In genomic region chr3:90512948-90513642, GRCm38 (mm10) we compare ENCODE assay signal across 11 mouse cellular contexts. TPM values are rescaled to one million over a fixed set of nuclear protein-coding genes. Genes with fewer than 3 reads are reported as not detected.
DNase-seq lines count a peak whose midpoint lies in the region; ATAC-seq and TF ChIP-seq lines count a peak whose summit lies in the region.
"Had no signal": no experiment of that assay in that cellular context is flagged by ENCODE, and none has a peak within 500 bp of the region (broad histone marks: within the 10 kb centered on the region; RNA-seq: fewer than 3 reads in every experiment).

No protein-coding gene starts in this region.

- H3K4me1 ChIP-seq in heart, embryonic 10.5 days, result peaks cover 32% of the 10 kb centered on the region
- peaks cover 14% of the 10 kb centered on the region for H3K4me1 ChIP-seq in limb, embryonic 12.5 days (replicated peaks)
- peaks cover 25% of the 10 kb centered on the region for H3K4me1 ChIP-seq in limb, embryonic 10.5 days
- H3K4me1 ChIP-seq in brown adipose tissue, adult 24 weeks (ENCODE audit: control insufficient read depth, insufficient read depth, insufficient read length, low read length), result peaks cover 30% of the 10 kb centered on the region
- peaks cover 8 to 20% of the 10 kb centered on the region in 2 experiments for H3K4me1 ChIP-seq in liver, embryonic 14.5 days (replicated peaks; ENCODE audit: control insufficient read depth in 2 of 2, insufficient read depth in 2 of 2, low read length in 1 of 2)
- H3K4me1 ChIP-seq in midbrain, embryonic 10.5 days, result peaks cover 28% of the 10 kb centered on the region

- no peak for TF ChIP-seq CTCF in liver, embryonic 14.5 days (IDR thresholded peaks at IDR 0.05; ENCODE audit: low read depth)

- no peak overlapping the region for H3K9ac ChIP-seq in limb, embryonic 12.5 days (replicated peaks)
- H3K9ac ChIP-seq in liver, embryonic 14.5 days (replicated peaks), result no peak overlapping the region

- no peak for DNase-seq in heart, embryonic 10.5 days (ENCODE audit: low spot score)
- DNase-seq in heart, postnatal 14 days, result no peak
- DNase-seq in limb, embryonic 10.5 days (ENCODE audit: low spot score), result no peak
- no peak for DNase-seq in liver, embryonic 14.5 days (ENCODE audit: low read depth in 3 of 3, low spot score in 3 of 3)
- no peak for DNase-seq in layer of hippocampus, adult 8-10 months (ENCODE audit: low spot score in 2 of 2)
- no peak for DNase-seq in midbrain, embryonic 10.5 days (ENCODE audit: low spot score)

- no peak for TF ChIP-seq EP300 in liver, embryonic 14.5 days (IDR thresholded peaks at IDR 0.05; ENCODE audit: low read depth)

- H3K9me3 ChIP-seq in heart, embryonic 10.5 days, result no peaks in the 10 kb centered on the region
- no peaks in the 10 kb centered on the region for H3K9me3 ChIP-seq in limb, embryonic 12.5 days
- no peaks in the 10 kb centered on the region for H3K9me3 ChIP-seq in limb, embryonic 10.5 days (replicated peaks)
- H3K9me3 ChIP-seq in liver, embryonic 14.5 days (ENCODE audit: control insufficient read depth, low read length), result no peaks in the 10 kb centered on the region
- no peaks in the 10 kb centered on the region for H3K9me3 ChIP-seq in midbrain, embryonic 10.5 days (replicated peaks)

- H3K4me2 ChIP-seq in limb, embryonic 12.5 days, result 0 out of 2 replicates have a peak overlapping the region, but pooled peaks have one; percentile 74
- H3K4me2 ChIP-seq in liver, embryonic 14.5 days (ENCODE audit: low read depth), result peak overlapping the region; percentile 98

- no peaks in the 10 kb centered on the region for H3K27me3 ChIP-seq in heart, embryonic 10.5 days (ENCODE audit: insufficient read depth, poor library complexity, severe bottlenecking)
- H3K27me3 ChIP-seq in limb, embryonic 12.5 days, result peaks cover 25% of the 10 kb centered on the region
- H3K27me3 ChIP-seq in limb, embryonic 10.5 days (ENCODE audit: low read depth, poor library complexity, severe bottlenecking), result peaks cover 41% of the 10 kb centered on the region
- no peaks in the 10 kb centered on the region; the same call in 1 of the 2 replicates for H3K27me3 ChIP-seq in liver, embryonic 14.5 days (ENCODE audit: control insufficient read depth, insufficient read depth, low read length)
- H3K27me3 ChIP-seq in midbrain, embryonic 10.5 days (ENCODE audit: low read depth, poor library complexity, severe bottlenecking), result peaks cover 54% of the 10 kb centered on the region

- peaks cover 7% of the 10 kb centered on the region; the same call in 1 of the 2 replicates for H3K36me3 ChIP-seq in heart, embryonic 10.5 days
- H3K36me3 ChIP-seq in limb, embryonic 12.5 days, result 0 out of 2 replicates have a peak, but pooled peaks cover 4% of the 10 kb centered on the region
- H3K36me3 ChIP-seq in limb, embryonic 10.5 days, result peaks cover 3% of the 10 kb centered on the region; the same call in 1 of the 2 replicates
- no peaks in the 10 kb centered on the region for H3K36me3 ChIP-seq in liver, embryonic 14.5 days (replicated peaks; ENCODE audit: control insufficient read depth, insufficient read depth, low read depth)
- no peaks in the 10 kb centered on the region for H3K36me3 ChIP-seq in midbrain, embryonic 10.5 days

- peak overlapping the region; percentile 89; the same call in 1 of the 2 replicates for H3K27ac ChIP-seq in heart, embryonic 10.5 days
- no peak overlapping the region for H3K27ac ChIP-seq in limb, embryonic 12.5 days
- no peak overlapping the region for H3K27ac ChIP-seq in limb, embryonic 10.5 days
- peak overlapping the region; percentile 95 for H3K27ac ChIP-seq in brown adipose tissue, adult 24 weeks (replicated peaks; ENCODE audit: low read depth, low read length)
- no peak overlapping the region for H3K27ac ChIP-seq in liver, embryonic 14.5 days
- H3K27ac ChIP-seq in midbrain, embryonic 10.5 days (replicated peaks), result no peak overlapping the region

- 62% methylated on average over 9 of the region's 9 CpGs for WGBS in heart, embryonic 10.5 days
- WGBS in limb, embryonic 12.5 days, result 77% methylated on average over 9 of the region's 9 CpGs
- 70% methylated on average over 9 of the region's 9 CpGs for WGBS in limb, embryonic 10.5 days
- 65% methylated on average over 9 of the region's 9 CpGs for WGBS in liver, embryonic 14.5 days (ENCODE audit: insufficient replicate concordance)
- WGBS in midbrain, embryonic 10.5 days, result 79% methylated on average over 9 of the region's 9 CpGs

- intact Hi-C loops in heart, postnatal 14 days (cut with DNase I), result no loop called here

- ATAC-seq in limb, embryonic 12.5 days (ENCODE audit: insufficient number of reproducible peaks, insufficient read depth, low FRiP score, low TSS enrichment, low read depth), result no peak
- no peak for ATAC-seq in liver, embryonic 14.5 days (ENCODE audit: insufficient read depth)

- H3K4me3 ChIP-seq in heart, embryonic 10.5 days, result peak overlapping the region; percentile 60
- H3K4me3 ChIP-seq in limb, embryonic 12.5 days (replicated peaks), result no peak overlapping the region
- H3K4me3 ChIP-seq in limb, embryonic 10.5 days, result no peak overlapping the region
- peak overlapping the region; percentile 77 for H3K4me3 ChIP-seq in brown adipose tissue, adult 24 weeks (ENCODE audit: insufficient read depth, low read depth, low read length)
- no peak overlapping the region for H3K4me3 ChIP-seq in liver, embryonic 14.5 days (ENCODE audit: insufficient read depth in 1 of 2, low read depth in 2 of 2, low read length in 2 of 2)
- H3K4me3 ChIP-seq in midbrain, embryonic 10.5 days, result no peak overlapping the region

RNA-seq across cellular contexts. Expression of gene S100a1, which starts 1.1 kb away (rescaled TPM):
- polyA plus RNA-seq in heart, embryonic 10.5 days (2016; fragmentation: Nextera tagmentation; extraction: Ambion mirVana), result 64.6 and 111 TPM in 2 replicates
- 100 to 1,000 TPM; 516 to 570 TPM for total RNA-seq in heart, postnatal 14 days (2021)
- polyA plus RNA-seq in limb, embryonic 12.5 days (2016; fragmentation: Nextera tagmentation; extraction: Ambion mirVana), result 7.3 and 8.3 TPM in 2 replicates
- polyA plus RNA-seq in limb, embryonic 10.5 days (2016; fragmentation: Nextera tagmentation; extraction: Ambion mirVana), result 4.6 and 5.3 TPM in 2 replicates
- 1,535 and 1,745 TPM in 2 replicates for polyA plus RNA-seq in brown adipose tissue, adult 24 weeks (2012; ENCODE audit: insufficient read depth, insufficient read length, missing spikeins)
- 9.2 and 14.9 TPM in 2 replicates for polyA plus RNA-seq in liver, embryonic 14.5 days (2012; rRNA removed)
- polyA plus RNA-seq in liver, embryonic 14.5 days (2014; fragmentation: Nextera tagmentation; extraction: Ambion mirVana), result 20.8 and 27.1 TPM in 2 replicates
- 100 to 1,000 TPM in 2 of 4 experiments, 10 to 100 TPM in 2; 87.1 to 154 (median 123) TPM for total RNA-seq in layer of hippocampus, adult 8-10 months (2022)
- polyA plus RNA-seq in midbrain, embryonic 10.5 days (2016; fragmentation: Nextera tagmentation; extraction: Ambion mirVana), result 5.4 and 7.2 TPM in 2 replicates

RNA-seq across cellular contexts. Expression of gene S100a13, which starts 1.1 kb away (rescaled TPM):
- polyA plus RNA-seq in heart, embryonic 10.5 days (2016; fragmentation: Nextera tagmentation; extraction: Ambion mirVana), result 32.3 and 52.5 TPM in 2 replicates
- total RNA-seq in heart, postnatal 14 days (2021), result 10 to 100 TPM; 29.1 to 29.8 TPM
- polyA plus RNA-seq in limb, embryonic 12.5 days (2016; fragmentation: Nextera tagmentation; extraction: Ambion mirVana), result 19.8 and 20.1 TPM in 2 replicates
- 8.5 and 10.3 TPM in 2 replicates for polyA plus RNA-seq in limb, embryonic 10.5 days (2016; fragmentation: Nextera tagmentation; extraction: Ambion mirVana)
- 385 and 454 TPM in 2 replicates for polyA plus RNA-seq in brown adipose tissue, adult 24 weeks (2012; ENCODE audit: insufficient read depth, insufficient read length, missing spikeins)
- 7.4 and 11.1 TPM in 2 replicates for polyA plus RNA-seq in liver, embryonic 14.5 days (2012; rRNA removed)
- 18.0 and 19.7 TPM in 2 replicates for polyA plus RNA-seq in liver, embryonic 14.5 days (2014; fragmentation: Nextera tagmentation; extraction: Ambion mirVana)
- total RNA-seq in layer of hippocampus, adult 8-10 months (2022), result 10 to 100 TPM; 16.9 to 33.3 (median 24.9) TPM
- 9.3 and 9.5 TPM in 2 replicates for polyA plus RNA-seq in midbrain, embryonic 10.5 days (2016; fragmentation: Nextera tagmentation; extraction: Ambion mirVana)

RNA-seq across cellular contexts. Expression of gene Chtop, which starts 3.8 kb away (rescaled TPM):
- 120 and 136 TPM in 2 replicates for polyA plus RNA-seq in heart, embryonic 10.5 days (2016; fragmentation: Nextera tagmentation; extraction: Ambion mirVana)
- total RNA-seq in heart, postnatal 14 days (2021), result 100 to 1,000 TPM; 101 to 123 TPM
- 210 and 213 TPM in 2 replicates for polyA plus RNA-seq in limb, embryonic 12.5 days (2016; fragmentation: Nextera tagmentation; extraction: Ambion mirVana)
- 175 and 194 TPM in 2 replicates for polyA plus RNA-seq in limb, embryonic 10.5 days (2016; fragmentation: Nextera tagmentation; extraction: Ambion mirVana)
- polyA plus RNA-seq in brown adipose tissue, adult 24 weeks (2012; ENCODE audit: insufficient read depth, insufficient read length, missing spikeins), result 39.6 and 51.2 TPM in 2 replicates
- polyA plus RNA-seq in liver, embryonic 14.5 days (2012; rRNA removed), result 33.6 and 49.9 TPM in 2 replicates
- polyA plus RNA-seq in liver, embryonic 14.5 days (2014; fragmentation: Nextera tagmentation; extraction: Ambion mirVana), result 29.7 and 32.7 TPM in 2 replicates
- total RNA-seq in layer of hippocampus, adult 8-10 months (2022), result 100 to 1,000 TPM; 146 to 155 (median 153) TPM
- 193 and 205 TPM in 2 replicates for polyA plus RNA-seq in midbrain, embryonic 10.5 days (2016; fragmentation: Nextera tagmentation; extraction: Ambion mirVana)

RNA-seq across cellular contexts. Expression of gene S100a14, which starts 13.6 kb away (rescaled TPM):
- polyA plus RNA-seq in heart, embryonic 10.5 days (2016; fragmentation: Nextera tagmentation; extraction: Ambion mirVana), result 0.28 TPM in 1 of 2 replicates, not detected in the other
- 1 to 10 TPM in 1 of 2 experiments, under 1 TPM in 1; 0.74 to 1.7 TPM for total RNA-seq in heart, postnatal 14 days (2021)
- polyA plus RNA-seq in limb, embryonic 12.5 days (2016; fragmentation: Nextera tagmentation; extraction: Ambion mirVana), result 0.20 and 1.0 TPM in 2 replicates
- polyA plus RNA-seq in limb, embryonic 10.5 days (2016; fragmentation: Nextera tagmentation; extraction: Ambion mirVana), result 0.30 TPM in 1 of 2 replicates, not detected in the other
- polyA plus RNA-seq in brown adipose tissue, adult 24 weeks (2012; ENCODE audit: insufficient read depth, insufficient read length, missing spikeins), result not detected in 2 replicates
- 0.11 and 0.13 TPM in 2 replicates for polyA plus RNA-seq in liver, embryonic 14.5 days (2012; rRNA removed)
- polyA plus RNA-seq in liver, embryonic 14.5 days (2014; fragmentation: Nextera tagmentation; extraction: Ambion mirVana), result not detected in 2 replicates
- 1 to 10 TPM in 1 of 4 experiments, under 1 TPM in 1, not detected in 2; 0.49 to 1.3 TPM for total RNA-seq in layer of hippocampus, adult 8-10 months (2022)
- not detected in 2 replicates for polyA plus RNA-seq in midbrain, embryonic 10.5 days (2016; fragmentation: Nextera tagmentation; extraction: Ambion mirVana)
- total RNA-seq: common myeloid progenitor, adult 5-6 weeks; heart, postnatal 10 days had no signal
- polyA plus RNA-seq: neural tube, embryonic 14.5 days had no signal

RNA-seq across cellular contexts. Expression of gene Snapin, which starts 22.3 kb away (rescaled TPM):
- polyA plus RNA-seq in heart, embryonic 10.5 days (2016; fragmentation: Nextera tagmentation; extraction: Ambion mirVana), result 71.7 and 74.4 TPM in 2 replicates
- 10 to 100 TPM; 51.3 to 52.6 TPM for total RNA-seq in heart, postnatal 14 days (2021)
- 66.2 and 71.3 TPM in 2 replicates for polyA plus RNA-seq in limb, embryonic 12.5 days (2016; fragmentation: Nextera tagmentation; extraction: Ambion mirVana)
- polyA plus RNA-seq in limb, embryonic 10.5 days (2016; fragmentation: Nextera tagmentation; extraction: Ambion mirVana), result 49.1 and 60.3 TPM in 2 replicates
- polyA plus RNA-seq in brown adipose tissue, adult 24 weeks (2012; ENCODE audit: insufficient read depth, insufficient read length, missing spikeins), result 55.5 and 71.6 TPM in 2 replicates
- 7.4 and 9.3 TPM in 2 replicates for polyA plus RNA-seq in liver, embryonic 14.5 days (2012; rRNA removed)
- 17.0 and 18.7 TPM in 2 replicates for polyA plus RNA-seq in liver, embryonic 14.5 days (2014; fragmentation: Nextera tagmentation; extraction: Ambion mirVana)
- 10 to 100 TPM; 54.7 to 68.9 (median 63.0) TPM for total RNA-seq in layer of hippocampus, adult 8-10 months (2022)
- polyA plus RNA-seq in midbrain, embryonic 10.5 days (2016; fragmentation: Nextera tagmentation; extraction: Ambion mirVana), result 65.5 and 75.1 TPM in 2 replicates

Comparison
In these comparisons a context has a peak if more than half of its experiments do, and no peak if none do; other contexts are left out.
1. H3K27ac ChIP-seq: peak in heart, embryonic 10.5 days (single experiment) and brown adipose tissue, adult 24 weeks (single experiment); none in limb, embryonic 12.5 days (single experiment), limb, embryonic 10.5 days (single experiment), liver, embryonic 14.5 days (single experiment) and midbrain, embryonic 10.5 days (single experiment).
2. H3K4me3 ChIP-seq: peak in heart, embryonic 10.5 days (single experiment) and brown adipose tissue, adult 24 weeks (single experiment); none in limb, embryonic 12.5 days (single experiment), limb, embryonic 10.5 days (single experiment), liver, embryonic 14.5 days (0 of 2) and midbrain, embryonic 10.5 days (single experiment).
3. RNA of gene S100a1, which starts 1.1 kb away (polyA plus RNA-seq): 1,535 to 1,745 TPM in brown adipose tissue, adult 24 weeks; 64.6 to 111 TPM in heart, embryonic 10.5 days, 9.2 to 27.1 TPM in liver, embryonic 14.5 days, 7.3 to 8.3 TPM in limb, embryonic 12.5 days, 5.4 to 7.2 TPM in midbrain, embryonic 10.5 days and 4.6 to 5.3 TPM in limb, embryonic 10.5 days; every median in the first group is over 10 times any median in the second.